Mouse (Mus musculus) gastrocnemius, adult 18-20 months (tissue): Measurements from ENCODE around the gene Gm9195. TPM values are rescaled to one million over a fixed set of nuclear protein-coding genes. Genes with fewer than 3 reads are reported as not detected.

Source experiments
- DNase-seq: peaks from one replicate; pipeline ENCODE4 v3.0.0; 2021; ENCODE audit warnings: low spot score
- long read RNA-seq, 2 experiments: library from polyadenylated mRNA; stranded (forward); transcript quantifications; one replicate each; pipeline ENCODE4 v2.0.0; 2021
- total RNA-seq, 2 experiments: library from RNA; stranded (reverse); gene quantifications; 2 replicates each; pipeline ENCODE4 v1.2.3; 2021

The Gm9195 gene
- not detected for total RNA-seq
- long read RNA-seq, experiment 1, result 0 reads
- long read RNA-seq, experiment 2, result 0 reads

DNA sequence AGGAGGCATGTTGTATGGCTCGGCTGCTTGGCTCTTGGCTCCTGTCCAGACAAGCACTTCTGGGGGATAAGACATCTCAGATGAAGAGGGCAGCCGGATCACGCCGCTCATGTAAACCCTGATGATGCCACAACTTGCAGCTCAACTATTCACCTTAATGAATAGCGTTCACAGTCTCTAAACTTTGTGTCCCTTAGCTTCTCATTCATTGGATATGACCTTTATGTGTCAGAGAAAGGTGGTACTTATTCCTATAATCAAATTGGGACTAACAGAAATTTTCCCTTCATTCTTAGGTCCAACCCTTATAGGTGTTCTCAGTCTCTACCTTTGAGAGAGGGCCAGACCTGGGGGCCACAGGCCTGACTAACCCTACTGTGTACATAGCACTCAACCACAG is at the start of gene Gm9195:
Gene Gm9195, minus strand, starts transcription at position 101 of the 400 bp plus-strand sequence.
- DNase-seq, result no peak

DNA sequence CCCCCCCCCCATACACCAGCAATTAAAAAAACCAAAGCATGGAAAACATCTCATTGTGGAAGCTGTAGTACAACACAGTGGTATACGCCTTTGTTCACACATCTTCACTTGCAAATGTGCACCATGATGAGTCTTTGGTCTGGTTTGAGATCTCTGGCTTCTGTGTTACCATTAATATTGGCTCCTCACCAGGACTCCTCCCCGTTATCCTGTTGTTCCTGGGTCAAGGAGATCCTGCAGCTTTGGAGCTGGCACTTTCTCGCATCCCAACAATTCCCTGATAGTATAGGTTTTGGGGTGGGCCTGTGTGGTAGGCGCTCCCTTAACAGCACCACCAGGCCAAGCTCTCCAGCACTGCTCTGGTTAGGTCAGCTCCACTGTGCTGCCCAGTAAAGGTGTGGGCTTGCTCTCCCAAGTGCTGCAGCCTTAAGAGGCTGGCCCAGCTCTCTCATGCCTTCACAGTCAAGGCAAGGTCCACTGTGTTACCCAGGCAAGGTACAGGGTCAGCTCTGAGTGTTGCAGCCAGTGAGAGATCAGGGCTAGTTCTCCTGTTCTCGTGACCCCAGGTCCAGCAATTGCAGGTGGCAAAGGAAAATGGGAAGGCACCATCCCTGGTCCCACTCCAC is 44.9 kb upstream of the Gm9195 start:
- DNase-seq, result no peak

DNA sequence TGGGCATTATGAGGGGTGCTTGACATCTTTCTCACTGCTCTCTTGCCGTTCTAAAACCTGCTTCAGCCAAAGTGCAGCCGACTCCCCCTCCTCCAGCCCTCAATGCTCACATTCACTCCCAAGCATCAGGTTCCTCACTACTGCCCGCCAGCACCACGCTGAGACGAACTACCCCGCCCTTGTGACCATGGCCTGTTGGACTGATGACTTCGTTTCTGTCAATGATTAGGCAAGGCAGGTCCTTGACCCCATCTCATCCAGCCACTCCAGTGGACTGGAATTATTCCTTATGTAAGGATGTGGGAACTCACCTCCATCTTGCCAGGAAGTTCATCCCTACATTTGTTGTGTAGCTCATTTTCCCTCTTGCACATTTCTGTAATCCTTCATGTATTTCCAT is 42.2 kb upstream of the Gm9195 start:
- DNase-seq, result no peak

DNA sequence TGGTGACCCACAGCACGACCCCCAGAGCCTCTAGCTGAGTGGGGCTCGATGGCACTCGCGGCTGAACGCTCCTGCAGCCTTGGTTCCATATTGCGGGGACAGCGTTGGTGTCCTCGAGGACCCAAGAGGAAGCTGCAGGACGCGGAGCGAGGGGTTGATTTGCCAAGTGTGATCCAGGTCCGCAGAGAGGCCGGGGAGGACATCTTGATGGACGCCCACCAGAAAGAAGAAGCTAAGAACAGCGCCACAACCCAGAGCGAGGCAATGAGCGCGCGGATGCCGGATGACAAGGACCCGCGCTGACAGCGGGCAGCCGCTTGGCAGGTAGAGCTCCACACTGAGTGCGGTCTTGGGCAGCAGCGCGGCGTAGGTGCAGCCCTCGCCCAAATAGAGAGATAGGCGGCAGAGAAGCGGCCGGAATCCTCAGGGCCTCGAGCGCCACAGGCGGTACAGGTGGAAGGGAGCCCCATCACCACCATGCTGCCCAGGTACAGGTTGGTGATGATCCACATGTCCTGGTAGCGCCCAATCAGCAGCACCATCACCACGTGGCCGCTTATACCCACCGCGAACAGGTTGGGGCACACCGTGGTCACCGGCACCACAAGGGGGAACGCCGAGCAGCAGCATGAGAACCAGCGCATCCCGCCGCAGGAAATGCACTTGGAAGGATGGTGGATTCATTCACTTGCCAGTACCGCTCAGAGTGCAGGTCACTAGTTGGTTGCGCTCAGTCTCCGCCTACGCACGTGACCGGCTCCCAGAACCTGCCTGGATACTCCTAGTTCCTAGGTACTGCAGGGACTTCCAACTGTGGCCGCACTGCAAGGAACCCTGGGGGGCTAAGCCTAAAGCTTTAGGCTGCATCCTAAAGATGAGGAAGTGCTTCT is 40.6 kb upstream of the Gm9195 start:
- DNase-seq, result no peak

DNA sequence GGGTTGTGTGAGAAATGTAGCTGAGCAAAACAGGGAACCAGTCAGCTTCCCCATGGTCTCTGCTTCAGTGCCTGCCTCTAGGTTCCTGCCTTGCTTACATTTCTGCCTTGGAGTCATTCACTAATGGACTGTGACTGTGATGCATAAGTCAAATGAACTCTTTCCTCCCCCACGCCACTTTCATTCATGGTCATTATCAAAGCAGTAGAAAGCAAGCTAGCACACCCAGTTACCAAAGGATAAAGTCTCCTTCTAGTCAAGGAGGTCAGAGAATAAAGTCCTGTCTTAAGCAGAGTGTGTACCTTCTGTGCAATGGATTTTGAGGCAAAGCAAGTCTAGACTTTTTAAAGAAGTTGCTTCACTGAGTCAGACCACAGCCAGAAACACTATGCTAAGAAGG is 35.5 kb upstream of the Gm9195 start:
- DNase-seq, result no peak

DNA sequence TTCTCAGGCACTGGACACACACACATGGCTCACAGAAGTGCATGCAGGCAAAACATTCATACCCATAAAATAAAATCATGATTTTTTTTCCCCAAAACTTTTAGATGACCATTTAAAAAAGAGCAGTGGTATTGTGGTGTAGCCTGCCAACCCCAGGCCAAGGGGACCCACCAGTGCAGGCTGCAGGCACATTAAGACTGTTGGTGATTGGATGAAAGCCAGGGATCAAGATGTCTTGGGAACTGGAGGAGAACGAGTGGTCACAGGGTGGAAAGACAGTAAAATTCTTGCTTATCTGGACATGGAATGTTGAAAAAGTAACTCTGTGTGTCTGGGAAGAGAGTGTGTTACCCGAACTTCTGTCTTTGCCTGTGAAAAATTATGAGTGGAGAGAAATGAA is 27.9 kb upstream of the Gm9195 start:
- no peak for DNase-seq

DNA sequence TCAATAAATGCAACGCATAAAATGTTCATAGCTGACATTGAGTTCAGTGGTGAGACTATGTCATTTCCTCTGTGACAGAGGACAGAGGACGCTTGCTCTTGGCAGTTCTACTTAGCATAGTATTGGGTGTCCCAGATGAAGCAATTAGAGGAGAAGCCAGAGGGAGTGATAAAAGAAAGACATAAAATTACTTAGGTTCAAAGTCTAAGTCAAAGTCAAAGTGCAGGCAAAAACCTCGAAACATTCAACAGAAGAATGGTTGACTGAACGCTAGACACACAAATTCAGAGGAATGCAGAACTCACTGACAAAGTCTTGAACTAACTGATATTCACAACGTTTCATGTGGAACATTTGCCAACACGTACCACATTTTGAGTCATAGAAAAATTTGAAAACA is 27.1 kb upstream of the Gm9195 start:
- DNase-seq, result no peak

DNA sequence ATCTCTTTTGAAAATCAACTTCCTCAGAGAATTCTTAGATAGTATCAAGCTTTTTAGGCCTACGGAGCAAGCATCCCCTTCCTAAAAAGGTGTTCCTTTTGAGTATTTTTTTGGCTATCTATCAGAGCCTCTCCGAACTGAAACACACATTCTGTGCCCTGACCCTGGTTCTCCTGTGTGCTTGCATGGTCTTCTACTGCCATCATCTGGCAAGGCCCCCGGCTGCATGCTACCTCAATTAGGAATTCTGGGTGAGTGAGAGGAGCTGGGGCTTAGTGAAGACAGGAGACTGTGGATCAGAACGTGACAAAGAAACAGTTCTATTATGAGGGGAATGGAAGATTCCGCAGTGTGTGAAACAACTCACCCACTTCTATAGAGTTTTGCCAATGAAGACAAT is 24.7 kb upstream of the Gm9195 start:
- no peak for DNase-seq

DNA sequence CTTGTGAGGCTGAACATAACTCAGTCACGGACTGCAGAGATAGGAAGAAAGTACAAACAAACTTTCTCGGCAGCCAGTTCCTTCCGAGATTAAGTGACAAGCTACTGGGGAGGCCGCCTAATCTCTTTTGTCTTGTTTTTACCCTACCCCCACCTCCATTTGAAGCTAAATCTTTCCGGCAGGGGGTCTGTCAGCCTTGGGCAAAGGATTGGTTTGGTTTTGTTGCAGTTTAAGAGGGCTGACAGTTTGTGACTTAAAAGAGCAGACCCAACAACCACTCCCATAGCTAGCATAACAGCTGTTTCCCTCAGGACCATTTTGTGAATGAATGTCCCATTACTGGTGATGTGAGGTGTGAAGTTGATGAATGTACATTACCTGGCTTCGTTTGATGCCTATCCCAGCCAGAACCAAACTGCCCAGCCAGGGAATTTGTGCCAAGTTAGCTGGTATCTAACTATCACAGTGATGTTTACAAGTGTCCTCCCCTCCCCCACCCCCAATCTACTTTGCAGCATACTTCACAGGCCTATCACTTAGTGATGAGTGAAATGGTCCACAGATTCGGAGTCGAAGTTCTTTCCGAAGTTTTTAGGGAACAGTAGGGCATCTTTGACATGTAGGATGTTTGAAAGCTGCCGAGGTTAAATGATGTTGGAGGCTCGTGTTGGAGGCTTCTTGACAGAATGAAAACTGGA is 15.2 kb upstream of the Gm9195 start:
- DNase-seq, result no peak

DNA sequence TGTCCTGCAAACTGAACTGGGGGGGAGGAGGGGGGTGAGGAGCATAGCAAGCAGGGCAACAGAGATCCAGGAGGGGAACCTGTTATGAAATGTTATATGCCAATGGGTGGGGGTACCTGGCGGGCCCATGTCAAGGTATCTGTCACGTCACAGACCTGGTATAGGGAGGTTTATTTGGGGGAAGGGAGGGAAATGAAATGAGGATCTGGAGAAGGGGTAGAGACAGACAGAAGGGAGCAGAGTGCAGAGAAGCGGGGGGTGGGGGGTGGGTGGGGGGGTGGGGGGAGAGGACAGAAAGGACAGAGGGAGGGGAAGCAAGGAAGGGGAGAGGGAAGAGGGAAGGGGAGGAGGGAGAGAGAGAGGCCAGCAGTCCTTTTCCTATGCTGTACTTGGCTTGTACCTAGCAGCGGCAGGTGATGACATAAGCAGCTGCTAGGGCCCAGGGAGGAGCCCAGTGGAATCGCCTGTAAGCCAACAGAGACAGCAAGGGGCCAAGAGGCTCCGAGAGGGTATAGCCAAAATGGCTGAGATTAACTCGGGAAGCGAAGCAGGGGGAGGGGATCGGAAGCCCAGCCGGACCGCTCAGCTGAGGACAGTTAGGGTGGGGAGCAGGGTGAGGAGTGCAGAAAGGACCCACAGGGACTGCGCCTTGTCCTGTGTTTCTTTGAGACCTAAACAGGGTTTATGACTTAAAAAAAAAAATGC is 14.5 kb upstream of the Gm9195 start:
- no peak for DNase-seq

DNA sequence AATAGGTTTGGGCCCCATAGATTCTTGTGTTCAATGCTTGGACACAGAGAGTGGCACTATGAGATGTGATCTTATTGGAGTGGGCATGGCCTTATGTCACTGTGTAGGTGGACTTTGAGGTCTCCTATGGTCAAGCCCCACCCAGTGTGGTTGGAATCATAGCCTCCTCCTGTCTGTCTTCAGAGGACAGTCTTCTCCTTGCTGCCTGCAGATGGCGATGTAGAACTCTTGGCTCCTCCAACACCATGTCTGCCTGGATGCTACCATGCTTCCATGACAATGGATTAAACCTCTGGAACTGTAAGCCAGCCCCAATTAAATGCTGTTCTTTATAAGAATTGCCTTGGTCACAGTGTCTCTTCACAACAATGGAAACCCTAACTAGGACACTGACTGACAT is 13.3 kb upstream of the Gm9195 start:
- no peak for DNase-seq

DNA sequence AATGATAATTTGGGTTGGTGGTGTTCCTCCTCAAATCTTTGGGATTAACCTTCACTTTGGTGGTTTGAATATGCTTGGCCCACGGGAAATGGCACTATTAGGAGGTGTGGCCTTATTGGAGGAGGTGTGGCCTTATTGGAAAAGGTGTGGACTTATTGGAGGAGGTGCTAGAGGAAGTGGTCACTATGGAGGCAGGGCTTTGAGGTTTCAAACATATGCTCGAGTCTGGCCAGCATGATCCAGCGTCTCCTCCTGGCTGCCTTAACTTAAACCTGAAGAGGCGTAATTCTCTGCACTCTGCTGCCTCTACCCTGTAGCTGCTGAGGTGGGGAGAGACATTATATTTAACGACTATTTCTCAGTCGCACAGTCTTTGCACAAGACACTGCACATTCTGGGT is 11.6 kb upstream of the Gm9195 start:
- no peak for DNase-seq

DNA sequence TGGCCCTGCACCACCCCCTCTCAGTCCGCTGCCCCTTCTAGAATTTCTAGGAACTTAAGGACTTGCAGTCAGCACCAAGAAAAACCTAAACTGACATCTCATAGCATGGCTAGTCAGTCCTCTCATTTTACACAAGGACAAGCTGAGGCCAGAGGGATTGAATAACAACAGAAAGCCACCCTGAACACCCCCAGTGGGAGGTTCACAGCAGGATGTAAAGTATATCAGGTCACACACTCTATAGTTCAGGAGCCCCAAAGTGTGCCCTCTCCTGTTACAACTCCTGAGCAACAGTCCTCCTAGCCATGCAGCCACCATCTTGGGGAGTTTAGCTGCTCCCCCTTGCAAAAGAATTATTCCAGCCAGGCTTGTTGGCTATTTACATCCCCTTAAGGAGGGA is 2.1 kb upstream of the Gm9195 start:
- DNase-seq, result no peak

DNA sequence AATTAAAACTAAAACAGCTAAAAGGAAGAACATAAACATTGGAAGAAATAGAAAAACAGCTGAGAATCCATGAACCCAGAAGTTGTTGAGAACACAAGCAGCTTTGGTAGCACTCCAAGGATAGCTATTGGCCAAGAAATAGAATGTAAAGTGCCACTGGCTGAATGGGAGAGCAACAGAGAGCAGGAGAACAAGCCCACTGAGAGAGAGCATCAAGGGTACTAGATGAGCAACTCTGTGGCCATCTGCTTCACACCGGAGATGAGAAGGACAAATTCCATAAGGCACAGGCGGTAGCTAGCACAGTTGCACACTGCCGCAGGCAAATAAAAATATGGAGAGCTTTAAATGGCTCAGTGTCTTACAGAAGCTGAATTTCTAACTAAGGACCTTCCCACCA is 1.3 kb downstream of the Gm9195 start:
- no peak for DNase-seq

DNA sequence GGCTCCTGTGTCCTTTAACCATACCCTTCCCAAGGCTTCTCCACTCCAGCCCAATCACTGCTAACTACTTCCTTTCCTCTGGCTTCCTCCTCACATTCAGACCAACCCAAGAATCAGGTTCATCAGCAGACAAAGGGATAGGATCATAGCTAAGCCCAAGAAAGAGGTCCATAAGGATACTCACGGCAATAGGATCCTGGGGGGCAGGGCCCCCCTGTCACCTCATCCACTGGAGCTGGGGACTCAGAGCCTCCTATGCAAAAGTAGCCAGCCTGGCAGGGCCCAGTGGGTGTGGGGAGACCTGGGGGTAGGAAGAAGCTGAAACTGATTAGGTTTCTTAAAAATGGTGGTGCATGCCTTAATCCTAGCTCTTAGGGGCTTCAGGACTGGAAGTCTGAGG is 17.1 kb downstream of the Gm9195 start:
- DNase-seq, result no peak

DNA sequence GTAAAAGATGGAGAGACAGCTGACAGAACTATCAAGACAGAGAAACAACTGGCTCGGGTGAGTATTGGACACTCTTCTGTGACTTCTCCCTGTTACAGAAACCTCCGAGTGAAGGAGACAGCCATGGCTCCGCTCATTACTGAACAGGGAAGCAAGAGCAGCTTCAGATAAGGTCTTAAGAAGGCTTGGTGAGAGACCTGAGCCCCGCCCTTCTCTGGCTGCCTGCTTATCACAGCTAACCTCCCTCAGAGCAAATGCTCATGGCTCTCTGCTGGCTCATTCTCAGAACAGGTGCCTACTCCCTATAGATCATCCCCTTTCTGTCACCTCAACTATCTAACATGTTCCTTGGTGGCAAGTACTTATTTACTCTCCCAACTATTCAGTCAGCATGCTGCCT is 23.2 kb downstream of the Gm9195 start:
- no peak for DNase-seq

DNA sequence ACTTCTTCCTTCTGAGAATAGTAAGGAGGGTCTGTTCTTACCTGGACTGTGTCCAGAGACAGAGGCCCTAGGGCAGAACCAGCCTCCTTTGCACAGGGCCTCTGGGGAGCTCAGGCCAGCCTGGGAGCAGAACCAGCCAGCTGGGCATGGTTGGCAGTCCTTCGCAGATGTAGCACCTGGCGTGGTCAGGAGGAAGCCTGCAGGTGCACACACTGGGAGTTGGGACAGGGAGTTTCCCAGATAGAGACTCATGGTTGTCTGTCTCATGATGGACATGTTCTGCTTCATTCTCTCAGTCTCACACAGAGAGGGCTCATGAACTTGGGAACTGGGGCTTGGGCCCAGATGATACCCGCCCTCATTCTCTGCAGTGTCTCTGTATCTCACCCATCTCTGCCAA is 25.3 kb downstream of the Gm9195 start:
- DNase-seq, result no peak

DNA sequence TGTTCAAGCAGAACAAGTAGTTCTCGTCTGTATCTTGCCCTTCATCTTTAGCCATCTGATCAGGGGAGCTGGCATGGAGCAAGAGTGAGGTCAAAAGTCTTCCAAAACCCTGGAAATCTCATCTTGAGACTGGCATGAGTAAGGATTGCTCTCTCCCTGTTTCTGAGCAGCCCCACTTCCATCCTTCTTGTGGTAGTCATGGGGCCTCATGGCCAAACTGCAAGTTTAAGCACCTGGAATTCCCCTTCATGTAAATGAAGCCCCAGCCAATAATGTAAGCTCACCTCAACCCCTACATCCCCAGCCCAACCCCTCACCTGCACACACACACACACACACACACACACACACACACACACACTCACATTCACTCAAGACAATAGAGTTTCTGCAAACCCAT is 30.0 kb downstream of the Gm9195 start:
- DNase-seq, result no peak

DNA sequence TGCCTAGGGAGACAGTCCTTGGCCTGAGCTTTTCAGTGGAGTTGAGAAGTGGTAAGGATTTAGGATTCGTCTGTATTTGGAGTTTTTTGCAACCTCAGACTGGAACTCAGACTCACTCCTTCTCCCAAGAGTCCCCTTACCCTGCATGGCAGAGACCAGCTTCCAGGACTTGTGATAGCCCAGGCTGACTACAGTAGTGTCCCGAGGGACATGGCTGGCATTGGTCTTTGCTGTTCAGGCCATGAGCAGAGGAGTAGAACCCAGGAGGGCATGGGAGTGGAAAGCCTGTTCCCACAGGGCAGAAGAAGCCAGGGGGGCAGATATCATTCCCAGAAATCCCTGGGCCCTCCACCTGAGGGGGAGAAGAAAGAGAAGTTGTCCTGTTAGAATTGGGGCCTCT is 31.3 kb downstream of the Gm9195 start:
- no peak for DNase-seq

DNA sequence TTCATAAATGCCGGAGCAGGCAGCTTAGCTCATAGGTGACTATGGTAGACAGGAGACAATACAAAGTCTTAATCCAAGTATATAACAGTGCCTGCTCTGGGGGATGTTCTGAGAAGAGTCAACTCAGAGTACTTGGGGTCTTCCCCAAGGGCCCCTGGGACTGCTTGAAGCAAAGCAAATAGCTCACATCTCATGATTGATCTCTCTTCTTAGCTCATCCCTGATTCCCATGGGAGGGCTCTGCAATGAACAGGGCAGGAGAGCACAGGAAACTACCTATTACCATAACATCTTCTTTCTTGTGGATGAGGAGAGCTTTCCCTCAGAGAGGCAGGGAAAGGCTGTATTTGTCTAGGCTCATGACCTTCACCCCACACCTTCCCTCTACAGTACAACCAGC is 32.7 kb downstream of the Gm9195 start:
- DNase-seq, result no peak

DNA sequence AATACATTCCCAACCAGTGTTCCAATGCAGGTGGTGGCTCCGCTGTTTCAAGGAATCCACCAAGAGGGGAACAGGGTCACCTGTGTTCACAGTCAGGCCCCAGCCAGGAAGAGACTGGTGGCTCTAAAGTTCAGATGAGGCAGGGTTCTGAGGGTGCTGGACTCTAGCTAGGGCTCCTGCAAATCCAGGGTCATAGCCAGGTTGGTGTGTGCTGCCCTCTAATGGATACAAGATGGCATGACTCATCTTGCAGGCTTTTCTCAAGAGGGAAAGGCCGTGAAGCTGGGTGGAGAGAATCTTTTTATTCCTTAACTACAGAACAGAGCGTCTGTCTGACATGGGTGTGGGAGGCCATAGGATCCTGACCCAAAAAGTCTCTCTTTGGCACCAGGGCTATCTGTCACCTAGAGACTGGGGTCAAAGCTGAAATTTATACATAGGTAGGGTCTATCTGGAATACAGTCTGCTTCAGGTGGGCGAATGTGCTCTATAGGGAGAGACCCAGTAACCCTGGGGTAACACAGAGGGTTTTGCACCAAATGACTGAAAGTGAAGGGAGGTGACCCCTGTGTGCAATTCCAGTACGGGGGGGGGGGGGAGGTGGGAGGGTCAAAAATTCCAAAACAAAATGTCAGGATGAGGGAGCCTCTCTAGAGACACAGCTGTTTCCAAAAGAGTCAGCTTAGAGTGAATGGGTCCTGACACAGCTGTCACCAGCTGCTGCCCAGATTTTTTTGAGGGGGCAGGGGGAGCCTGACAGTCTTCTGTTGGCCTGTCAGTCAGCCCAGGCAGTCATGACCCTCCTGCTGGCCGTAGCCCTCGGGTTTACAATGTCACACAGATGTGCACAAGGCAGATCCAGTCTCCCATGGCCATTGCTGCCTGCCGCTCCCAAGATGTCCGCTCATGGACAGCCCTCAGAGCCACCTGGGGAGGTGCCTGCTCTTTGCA is 44.2 kb downstream of the Gm9195 start:
- DNase-seq, result peak; percentile 5
